ENCODE assay signal across 19 mouse cellular contexts in the genomic region with DNA sequence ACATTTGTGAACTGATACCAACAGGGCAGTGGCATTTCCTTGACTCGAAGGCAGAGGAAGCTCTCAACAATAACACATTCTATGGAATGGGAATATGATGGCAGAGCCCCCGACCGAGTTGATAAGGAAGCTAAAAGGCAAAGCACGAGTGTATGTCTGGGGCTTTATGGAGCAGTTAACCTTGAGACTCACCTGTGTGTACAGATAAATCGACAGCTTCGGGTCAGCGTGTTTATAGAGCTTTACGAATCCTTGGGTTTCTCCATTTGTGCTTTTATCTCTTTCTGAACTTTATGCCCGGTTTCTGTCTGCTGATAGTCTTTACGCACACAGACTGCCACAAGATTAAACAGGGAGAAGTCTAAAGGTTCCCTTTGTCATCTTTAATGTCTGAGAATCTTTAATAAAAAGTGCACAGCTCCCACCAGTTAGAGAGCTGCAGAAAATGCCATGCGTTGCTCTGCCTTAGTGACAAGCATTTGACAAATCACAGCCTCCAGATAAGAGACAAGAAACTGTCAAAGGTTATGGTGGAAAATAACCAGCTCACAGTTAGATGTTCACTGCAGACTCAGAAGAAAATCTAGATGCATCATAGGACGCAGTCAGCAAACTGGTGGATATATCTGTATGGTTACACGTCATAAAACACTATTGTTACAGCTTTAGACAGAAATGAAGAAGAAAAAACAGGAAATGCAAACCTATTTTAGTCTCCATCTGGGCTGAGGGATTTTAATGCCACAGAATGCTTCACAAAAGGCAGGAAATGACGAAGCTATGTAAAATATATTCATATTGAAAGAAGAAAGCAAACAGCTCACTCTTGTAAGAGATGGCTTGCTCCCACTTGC.
DNase-seq lines count a peak whose midpoint lies in the region; ATAC-seq and TF ChIP-seq lines count a peak whose summit lies in the region.
"Had no signal": no experiment of that assay in that cellular context is flagged by ENCODE, and none has a peak within 500 bp of the region (broad histone marks: within the 10 kb centered on the region; RNA-seq: fewer than 3 reads in every experiment).

No protein-coding gene starts in this region.

- H3K4me1 ChIP-seq in forebrain, embryonic 16.5 days (replicated peaks; ENCODE audit: control insufficient read depth, insufficient read depth, low read length), result no peaks in the 10 kb centered on the region
- H3K4me1 ChIP-seq in forebrain, embryonic 15.5 days, result no peaks in the 10 kb centered on the region
- H3K4me1 ChIP-seq in heart, embryonic 16.5 days (ENCODE audit: control insufficient read depth, insufficient read depth, low read length), result peaks cover 13% of the 10 kb centered on the region
- H3K4me1 ChIP-seq in CH12.LX (ENCODE audit: control insufficient read depth in 1 of 2, insufficient read depth in 2 of 2), result peaks cover 0 to 7% of the 10 kb centered on the region in 2 experiments; a peak in 2 of 4 replicates
- 0 out of 2 replicates have a peak, but pooled peaks cover 10% of the 10 kb centered on the region for H3K4me1 ChIP-seq in intestine, embryonic 14.5 days (replicated peaks; ENCODE audit: control insufficient read depth, insufficient read depth, low read length)
- H3K4me1 ChIP-seq: embryonic facial prominence, embryonic 15.5 days; midbrain, embryonic 15.5 days had no signal

- in situ Hi-C loops in CH12.LX (cut with MboI; ENCODE audit: low pct_ligation_motif_present, low pct_unique_long_range_greater_than_20kb, low sequenced_read_pairs), result no loop called here

- H3K27me3 ChIP-seq in forebrain, embryonic 16.5 days (replicated peaks; ENCODE audit: control insufficient read depth, insufficient read depth, low read length), result no peaks in the 10 kb centered on the region
- no peaks in the 10 kb centered on the region for H3K27me3 ChIP-seq in forebrain, embryonic 15.5 days
- H3K27me3 ChIP-seq in heart, embryonic 16.5 days (ENCODE audit: control insufficient read depth, insufficient read depth, low read length), result no peaks in the 10 kb centered on the region
- H3K27me3 ChIP-seq in CH12.LX (replicated peaks), result no peaks in the 10 kb centered on the region
- no peaks in the 10 kb centered on the region for H3K27me3 ChIP-seq in intestine, embryonic 14.5 days (replicated peaks; ENCODE audit: control insufficient read depth, insufficient read depth, low read length)
- H3K27me3 ChIP-seq: embryonic facial prominence, embryonic 15.5 days; midbrain, embryonic 15.5 days had no signal

- dilution Hi-C loops in CH12.LX (cut with MboI; ENCODE audit: extremely low pct_ligation_motif_present, extremely low pct_unique_long_range_greater_than_20kb, low sequenced_read_pairs), result no loop called here

- no peak overlapping the region for H3K4me2 ChIP-seq in forebrain, embryonic 16.5 days (ENCODE audit: low read length)
- H3K4me2 ChIP-seq in forebrain, embryonic 15.5 days (replicated peaks), result no peak overlapping the region
- H3K4me2 ChIP-seq in heart, embryonic 16.5 days (ENCODE audit: low read depth, low read length), result peak overlapping the region; percentile 36
- H3K4me2 ChIP-seq in CH12.LX (ENCODE audit: insufficient read depth, low read depth, poor library complexity, severe bottlenecking), result 0 out of 2 replicates have a peak overlapping the region, but pooled peaks have one; percentile 45
- H3K4me2 ChIP-seq in intestine, embryonic 14.5 days (ENCODE audit: low read length), result 0 out of 2 replicates have a peak overlapping the region, but pooled peaks have one; percentile 13
- H3K4me2 ChIP-seq: embryonic facial prominence, embryonic 15.5 days; midbrain, embryonic 15.5 days had no signal

- DNase-seq in heart, postnatal 10 days, result no peak
- peak; percentile 24 for DNase-seq in CH12.LX (ENCODE audit: extremely low read depth)
- peak; percentile 52 for DNase-seq in intestine, embryonic 14.5 days (ENCODE audit: low spot score)
- no peak for DNase-seq in thymus, postnatal 4 days
- DNase-seq: adrenal gland, postnatal 10 days; B cell, adult 2 months; cerebellum, adult 8-10 months; gastrocnemius, postnatal 25 days; kidney, adult 9 months; liver; lung, adult 18-20 months had no signal

- H3K79me2 ChIP-seq in CH12.LX (replicated peaks; ENCODE audit: control insufficient read depth, extremely low read depth, insufficient read depth, poor library complexity, severe bottlenecking), result no peaks in the 10 kb centered on the region

- no peak for ATAC-seq in forebrain, embryonic 16.5 days
- no peak for ATAC-seq in forebrain, embryonic 15.5 days (replicated peaks)
- ATAC-seq in heart, embryonic 16.5 days (replicated peaks; ENCODE audit: extremely low read depth, insufficient read depth, low FRiP score), result peak; percentile 52; the same call in 1 of the 2 replicates
- peak; percentile 84 for ATAC-seq in intestine, embryonic 14.5 days (replicated peaks; ENCODE audit: low FRiP score, low TSS enrichment, low read depth)
- ATAC-seq in granulocyte monocyte progenitor cell, adult 5-6 weeks (replicated peaks; ENCODE audit: poor library complexity, severe bottlenecking), result no peak
- ATAC-seq: hindbrain, embryonic 16.5 days; midbrain, embryonic 15.5 days had no signal

- no peak for TF ChIP-seq RAD21 in CH12.LX (IDR thresholded peaks at IDR 0.05; ENCODE audit: low read depth, low read length)

- H3K9ac ChIP-seq in forebrain, embryonic 16.5 days (replicated peaks; ENCODE audit: low read depth, low read length), result no peak overlapping the region
- no peak overlapping the region for H3K9ac ChIP-seq in forebrain, embryonic 15.5 days (replicated peaks)
- no peak overlapping the region for H3K9ac ChIP-seq in heart, embryonic 16.5 days (ENCODE audit: low read length)
- H3K9ac ChIP-seq in CH12.LX (ENCODE audit: insufficient read depth, low read depth), result no peak overlapping the region
- H3K9ac ChIP-seq in intestine, embryonic 14.5 days (ENCODE audit: low read length), result no peak overlapping the region
- H3K9ac ChIP-seq: embryonic facial prominence, embryonic 15.5 days; midbrain, embryonic 15.5 days had no signal

- TF ChIP-seq EP300 in CH12.LX (IDR thresholded peaks at IDR 0.05; ENCODE audit: low read length), result no peak

- H3K36me3 ChIP-seq in forebrain, embryonic 16.5 days (ENCODE audit: control insufficient read depth, insufficient read depth), result no peaks in the 10 kb centered on the region
- no peaks in the 10 kb centered on the region for H3K36me3 ChIP-seq in forebrain, embryonic 15.5 days
- no peaks in the 10 kb centered on the region for H3K36me3 ChIP-seq in heart, embryonic 16.5 days (ENCODE audit: control insufficient read depth, insufficient read depth)
- no peaks in the 10 kb centered on the region for H3K36me3 ChIP-seq in CH12.LX (replicated peaks in 1 of 2; ENCODE audit: control insufficient read depth in 1 of 2, insufficient read depth in 1 of 2, low read length in 1 of 2)
- no peaks in the 10 kb centered on the region for H3K36me3 ChIP-seq in intestine, embryonic 14.5 days (ENCODE audit: control insufficient read depth, insufficient read depth, low read length)
- H3K36me3 ChIP-seq: embryonic facial prominence, embryonic 15.5 days; midbrain, embryonic 15.5 days had no signal

- TF ChIP-seq CTCF in CH12.LX (conservative IDR thresholded peaks at IDR 0.05 in 1 of 2, IDR thresholded peaks at IDR 0.05 in 1 of 2; ENCODE audit: low read depth in 2 of 2, low read length in 2 of 2), result no peak

- TF ChIP-seq POLR2A in CH12.LX (IDR thresholded peaks at IDR 0.05; ENCODE audit: low read depth, low read length), result no peak

- H3K4me3 ChIP-seq in forebrain, embryonic 16.5 days (replicated peaks; ENCODE audit: low read length), result no peak overlapping the region
- H3K4me3 ChIP-seq in forebrain, embryonic 15.5 days, result no peak overlapping the region
- H3K4me3 ChIP-seq in heart, embryonic 16.5 days (ENCODE audit: low read length), result no peak overlapping the region
- no peak overlapping the region for H3K4me3 ChIP-seq in CH12.LX (replicated peaks in 1 of 3; ENCODE audit: low read depth in 2 of 3, low read length in 2 of 3, poor library complexity in 1 of 3)
- no peak overlapping the region for H3K4me3 ChIP-seq in intestine, embryonic 14.5 days (ENCODE audit: low read depth, low read length)
- H3K4me3 ChIP-seq: embryonic facial prominence, embryonic 15.5 days; midbrain, embryonic 15.5 days had no signal

- no peaks in the 10 kb centered on the region for H3K9me3 ChIP-seq in forebrain, embryonic 16.5 days (ENCODE audit: control insufficient read depth, low read length)
- no peaks in the 10 kb centered on the region for H3K9me3 ChIP-seq in forebrain, embryonic 15.5 days
- no peaks in the 10 kb centered on the region for H3K9me3 ChIP-seq in heart, embryonic 16.5 days (replicated peaks; ENCODE audit: control insufficient read depth, low read length)
- no peaks in the 10 kb centered on the region for H3K9me3 ChIP-seq in CH12.LX (replicated peaks; ENCODE audit: low read length)
- no peaks in the 10 kb centered on the region for H3K9me3 ChIP-seq in intestine, embryonic 14.5 days (ENCODE audit: control insufficient read depth, low read length)
- H3K9me3 ChIP-seq: embryonic facial prominence, embryonic 15.5 days; midbrain, embryonic 15.5 days had no signal

- intact Hi-C loops in heart, postnatal 10 days (cut with DNase I), result no loop called here

- peak overlapping the region; percentile 19; the same call in 1 of the 2 replicates for H3K27ac ChIP-seq in forebrain, embryonic 16.5 days (ENCODE audit: low read length)
- no peak overlapping the region for H3K27ac ChIP-seq in forebrain, embryonic 15.5 days (replicated peaks)
- no peak overlapping the region for H3K27ac ChIP-seq in heart, embryonic 16.5 days (ENCODE audit: low read length)
- H3K27ac ChIP-seq in CH12.LX (ENCODE audit: insufficient read depth, low read depth), result no peak overlapping the region
- peak overlapping the region; percentile 82 for H3K27ac ChIP-seq in intestine, embryonic 14.5 days (ENCODE audit: low read depth)
- H3K27ac ChIP-seq: embryonic facial prominence, embryonic 15.5 days; macrophage; midbrain, embryonic 15.5 days had no signal

- WGBS in forebrain, embryonic 16.5 days, result 89% methylated on average over 14 of the region's 14 CpGs
- 86% methylated on average over 14 of the region's 14 CpGs for WGBS in forebrain, embryonic 15.5 days
- WGBS in heart, embryonic 16.5 days, result 24% methylated on average over 14 of the region's 14 CpGs
- 19% methylated on average over 14 of the region's 14 CpGs for WGBS in intestine, embryonic 14.5 days

TF ChIP-seq in CH12.LX, 34 proteins besides CTCF, POLR2A, EP300 and RAD21 (continues in another document):
- TF ChIP-seq HCFC1 (IDR thresholded peaks at IDR 0.05; ENCODE audit: low read depth, low read length) (no peak), JUN (IDR thresholded peaks at IDR 0.05; ENCODE audit: insufficient read depth, low read depth, low read length) (no peak), USF1 (IDR thresholded peaks at IDR 0.05; ENCODE audit: low read depth, low read length) (no peak), UBTF (IDR thresholded peaks at IDR 0.05; ENCODE audit: low read depth, low read length) (no peak), TBP (conservative IDR thresholded peaks at IDR 0.05; ENCODE audit: low read depth, low read length) (no peak), ZC3H11A (IDR thresholded peaks at IDR 0.05; ENCODE audit: low read depth, low read length) (no peak), IRF4 (IDR thresholded peaks at IDR 0.05; ENCODE audit: low read depth, low read length) (no peak), TCF12 (IDR thresholded peaks at IDR 0.05; ENCODE audit: low read depth, low read length) (no peak), MAFK (IDR thresholded peaks at IDR 0.05; ENCODE audit: insufficient replicate concordance, low read length) (no peak)

Comparison
In these comparisons a context has a peak if more than half of its experiments do, and no peak if none do; other contexts are left out.
1. H3K27ac ChIP-seq: peak in forebrain, embryonic 16.5 days (single experiment) and intestine, embryonic 14.5 days (single experiment); none in forebrain, embryonic 15.5 days (single experiment), heart, embryonic 16.5 days (single experiment) and CH12.LX (single experiment).
2. ATAC-seq: peak in heart, embryonic 16.5 days (single experiment) and intestine, embryonic 14.5 days (single experiment); none in forebrain, embryonic 16.5 days (single experiment), forebrain, embryonic 15.5 days (single experiment) and granulocyte monocyte progenitor cell, adult 5-6 weeks (single experiment).
3. H3K4me2 ChIP-seq: peak in heart, embryonic 16.5 days (single experiment), CH12.LX (single experiment) and intestine, embryonic 14.5 days (single experiment); none in forebrain, embryonic 16.5 days (single experiment) and forebrain, embryonic 15.5 days (single experiment).
4. DNase-seq: peak in CH12.LX (single experiment) and intestine, embryonic 14.5 days (single experiment); none in heart, postnatal 10 days (0 of 2) and thymus, postnatal 4 days (single experiment).